Mouse (Mus musculus) large intestine, adult 2 months (tissue): Measurements from ENCODE around the gene T2. TPM values are rescaled to one million over a fixed set of nuclear protein-coding genes. Genes with fewer than 3 reads are reported as not detected.

Experiments
- DNase-seq: peaks from one replicate; pipeline ENCODE4 v3.0.0-alpha.2; 2012; ENCODE audit warnings: low read depth, low spot score
- WGBS: fragments of 180-500 bp; shearing (Covaris S2); methylation state at CpG from one replicate; pipeline ENCODE4 v1.1.7; 2018; 5-methylcytosine and 5-hydroxymethylcytosine counted together
- polyA plus RNA-seq: library from polyadenylated mRNA; depleted of rRNA; stranded (reverse); fragments of >200 nt; gene quantifications from 2 replicates; pipeline ENCODE4 v1.2.3, GENCODE M21; 2012

T2 gene
- polyA plus RNA-seq, 1 experiment = 0.17 TPM

DNA sequence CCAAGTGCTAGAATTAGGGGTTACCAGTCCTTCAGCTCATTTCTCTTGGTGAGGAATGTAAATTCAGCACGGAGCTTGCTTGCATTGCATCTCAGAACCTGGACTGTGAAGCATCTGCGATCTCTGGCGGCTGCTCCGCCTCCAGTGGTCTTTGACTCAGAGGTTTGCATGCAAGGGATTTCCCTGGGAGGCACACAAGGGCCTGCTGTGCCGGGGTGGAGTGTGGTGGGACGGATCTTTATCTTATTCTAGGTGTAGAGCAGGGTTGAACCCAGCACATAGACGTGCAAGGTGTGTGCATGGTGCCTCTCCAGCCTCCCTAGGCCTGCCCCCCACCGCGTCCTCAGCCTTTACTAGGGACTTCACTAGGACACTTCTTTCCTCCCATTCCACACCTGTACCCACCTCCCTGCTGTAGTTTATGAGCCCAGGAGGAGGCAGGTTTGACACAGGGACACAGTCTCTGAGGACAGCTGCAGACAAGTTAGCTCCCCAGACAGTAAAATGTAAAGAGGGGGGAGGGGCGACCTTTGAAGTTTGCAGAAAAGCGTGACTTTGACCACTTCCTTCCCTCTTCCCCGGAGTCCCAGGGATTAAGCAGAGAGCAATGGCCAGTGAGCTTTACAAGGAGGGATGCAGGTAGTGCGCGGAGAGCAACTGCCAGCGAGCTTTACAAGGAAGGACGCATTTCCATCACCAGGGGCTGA, 53.0 kb downstream of the T2 start:
- DNase-seq = no peak
- 14% methylated on average over 16 of the region's 16 CpGs for WGBS

DNA sequence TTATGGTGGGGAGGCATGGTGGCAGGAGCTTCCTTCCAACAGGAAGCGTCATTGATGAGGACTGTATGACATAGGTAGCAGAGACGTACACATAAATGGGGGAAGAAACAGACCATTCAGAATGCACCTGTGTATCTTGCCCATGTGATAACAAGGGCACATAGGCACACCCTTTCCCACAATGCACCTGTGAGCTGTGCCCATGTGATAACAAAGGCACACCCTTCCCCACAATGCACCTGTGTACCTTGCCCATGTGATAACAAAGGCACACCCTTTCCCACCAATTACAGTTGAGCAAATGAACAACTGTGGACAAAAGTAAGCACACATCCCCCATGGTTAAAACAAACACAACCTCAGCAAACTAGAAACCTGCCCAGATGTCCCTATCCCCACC, 54.5 kb downstream of the T2 start:
- WGBS = 76% methylated on average over 2 of the region's 2 CpGs
- DNase-seq = no peak

DNA sequence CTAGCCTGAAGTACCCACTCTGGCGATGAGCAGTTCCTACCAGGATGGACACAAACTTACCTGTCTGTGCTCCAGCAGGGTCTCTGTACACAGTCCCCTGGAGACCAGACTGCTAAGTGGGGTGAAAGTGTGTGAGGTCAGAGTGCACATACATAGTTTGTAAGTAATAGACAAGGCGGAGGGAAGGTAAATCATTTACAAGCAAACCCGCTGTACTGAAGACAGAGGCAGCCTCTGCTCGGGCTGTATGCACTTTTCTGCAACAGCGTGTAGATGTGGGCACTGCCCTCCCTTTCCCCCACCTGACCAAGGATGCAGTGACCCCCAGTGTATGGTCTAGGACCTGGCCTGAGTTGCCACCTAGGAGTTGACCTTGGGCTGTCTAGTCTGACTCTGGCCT, 57.9 kb downstream of the T2 start:
- WGBS = 28% methylated on average over 5 of the region's 5 CpGs
- no peak for DNase-seq

DNA sequence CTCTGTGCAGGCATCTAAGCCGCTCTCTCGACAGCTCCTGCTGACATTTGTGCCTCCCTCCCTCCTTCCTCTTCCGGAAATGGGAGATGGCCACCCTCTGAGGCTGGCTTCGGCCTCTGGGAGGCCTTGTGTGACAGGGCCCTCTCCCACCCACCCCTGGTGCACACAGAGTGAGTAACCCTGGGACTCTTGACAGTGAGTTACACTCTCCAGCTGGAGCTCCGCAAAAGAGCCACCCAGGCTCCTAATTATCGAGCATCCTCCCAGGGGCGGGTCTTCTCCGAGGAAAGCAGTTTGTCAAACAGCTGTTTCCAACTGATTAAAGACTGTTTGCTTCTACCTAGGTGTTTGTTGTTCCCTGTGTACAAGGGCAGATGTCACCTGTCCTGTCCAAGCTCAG, 59.7 kb downstream of the T2 start:
- WGBS = 53% methylated on average over 8 of the region's 8 CpGs
- DNase-seq = no peak

DNA sequence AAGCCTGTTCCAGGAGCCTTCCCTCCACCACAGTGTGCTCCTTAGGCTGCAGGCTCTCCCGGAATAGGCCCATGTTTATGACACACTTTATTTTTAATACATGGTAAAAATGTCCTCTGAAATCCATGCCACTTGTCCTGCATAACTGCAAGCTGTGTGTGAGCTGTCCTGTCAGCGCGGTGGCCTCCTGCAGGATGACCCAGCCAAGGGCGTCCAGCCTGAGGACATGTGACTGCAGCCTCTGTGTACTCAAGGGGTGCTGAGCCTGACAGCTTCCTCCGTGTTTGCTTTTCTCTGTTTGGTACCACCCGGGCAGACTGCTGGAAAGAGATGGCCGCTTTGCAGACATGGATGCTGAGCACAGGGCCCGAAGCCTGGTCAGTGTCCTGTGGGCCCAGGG, 61.1 kb downstream of the T2 start:
- WGBS = 69% methylated on average over 8 of the region's 8 CpGs
- no peak for DNase-seq

DNA sequence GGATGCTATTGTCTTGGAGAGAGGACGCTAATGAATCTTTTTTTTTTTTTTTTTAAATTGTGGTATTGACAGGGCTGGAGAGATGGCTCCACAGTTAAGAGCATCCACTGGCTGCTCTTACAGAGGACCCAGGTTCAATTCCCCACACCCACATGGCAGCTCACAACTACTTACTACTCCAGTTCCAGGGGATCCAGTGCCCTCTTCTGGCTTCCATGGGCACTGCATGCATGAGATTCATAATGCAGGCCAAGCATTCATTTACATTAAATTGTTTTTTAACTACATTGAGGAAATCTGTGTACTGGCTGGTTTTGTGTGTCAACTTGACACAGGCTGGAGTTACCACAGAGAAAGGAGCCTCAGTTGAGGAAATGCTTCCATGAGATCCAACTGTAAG, 64.9 kb downstream of the T2 start:
- no peak for DNase-seq
- WGBS = 88% methylated on average over 1 of the region's 1 CpGs

DNA sequence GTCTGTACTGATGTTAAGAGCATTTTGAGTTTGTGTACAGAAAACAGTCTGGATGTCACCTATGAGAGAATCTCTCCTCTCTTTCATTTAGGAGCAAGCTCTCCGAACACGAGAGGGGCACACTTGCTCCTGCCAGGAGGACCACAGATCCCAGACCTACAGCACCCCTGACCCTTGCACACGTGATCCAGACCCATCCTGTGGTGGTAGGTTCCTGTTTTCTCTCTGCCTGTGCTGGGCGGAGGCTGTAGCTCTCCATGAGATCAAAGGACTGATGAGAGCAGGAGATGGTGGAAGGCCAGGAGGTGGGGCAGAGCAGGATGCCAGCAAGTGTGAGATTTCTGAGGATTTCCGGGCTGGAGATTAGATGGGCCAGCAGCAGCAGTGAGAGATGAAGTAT, 65.7 kb downstream of the T2 start:
- no peak for DNase-seq
- 27% methylated on average over 5 of the region's 5 CpGs for WGBS

DNA sequence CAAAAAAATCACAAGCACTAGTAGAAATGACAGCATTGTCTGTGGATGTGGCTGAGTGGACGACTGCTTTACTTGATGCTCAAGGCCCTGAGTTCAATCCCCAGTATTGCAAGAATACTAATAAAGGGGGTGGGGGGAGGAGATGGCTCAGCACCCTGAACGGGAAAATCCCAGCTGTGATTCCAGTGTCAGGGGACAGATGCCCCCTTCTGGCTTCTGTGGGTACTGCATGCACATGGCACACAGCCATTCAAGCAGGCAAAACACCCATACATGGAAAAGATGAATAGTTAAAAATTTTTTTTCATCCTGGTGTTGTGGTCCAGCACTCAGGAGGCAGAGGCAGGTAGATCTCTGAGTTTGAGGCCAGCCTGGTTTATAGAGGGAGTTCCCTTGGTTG, 67.5 kb downstream of the T2 start:
- DNase-seq = no peak
- 48% methylated on average over 2 of the region's 2 CpGs for WGBS

DNA sequence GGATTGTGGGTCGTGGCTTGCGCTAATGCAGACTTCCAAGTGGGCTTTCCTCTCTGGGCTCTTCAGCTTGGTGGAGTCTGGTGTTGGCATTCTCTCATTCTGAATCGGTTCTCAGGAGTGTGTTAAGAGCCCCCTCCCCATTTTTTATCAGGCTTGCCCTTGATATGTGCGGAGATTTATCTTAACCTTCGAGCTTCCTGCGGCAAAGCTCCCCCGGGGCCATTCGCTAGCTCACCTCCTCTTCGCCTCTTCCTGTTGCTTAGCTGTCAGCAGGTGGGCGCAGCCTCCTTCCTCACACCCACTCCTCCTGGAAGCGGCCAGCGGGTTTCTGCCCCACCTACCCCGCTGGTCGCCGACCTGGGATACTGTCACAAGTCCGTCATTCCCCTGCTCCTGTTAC, 73.6 kb downstream of the T2 start:
- DNase-seq = no peak
- 3% methylated on average over 16 of the region's 16 CpGs for WGBS

DNA sequence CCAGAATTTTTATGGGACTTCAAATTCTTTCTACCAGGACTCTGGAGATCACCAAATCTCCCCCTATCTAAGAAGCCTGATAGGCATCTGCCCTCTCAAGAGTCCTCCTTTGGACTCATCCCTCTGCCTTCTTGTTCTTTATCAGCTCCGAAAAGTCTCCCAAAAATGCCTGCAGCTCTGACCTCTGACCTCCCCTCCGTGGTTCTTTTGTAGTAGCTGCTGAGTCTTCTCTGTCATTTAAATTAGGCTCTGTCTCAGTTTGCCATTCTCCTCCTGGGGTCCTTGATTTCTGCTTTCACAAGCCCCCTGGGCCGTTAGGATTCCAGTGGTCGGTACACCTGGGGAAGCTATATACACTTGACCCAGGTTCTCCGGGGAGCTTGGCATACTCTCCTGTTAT, 74.1 kb downstream of the T2 start:
- DNase-seq = no peak
- 10% methylated on average over 5 of the region's 5 CpGs for WGBS

DNA sequence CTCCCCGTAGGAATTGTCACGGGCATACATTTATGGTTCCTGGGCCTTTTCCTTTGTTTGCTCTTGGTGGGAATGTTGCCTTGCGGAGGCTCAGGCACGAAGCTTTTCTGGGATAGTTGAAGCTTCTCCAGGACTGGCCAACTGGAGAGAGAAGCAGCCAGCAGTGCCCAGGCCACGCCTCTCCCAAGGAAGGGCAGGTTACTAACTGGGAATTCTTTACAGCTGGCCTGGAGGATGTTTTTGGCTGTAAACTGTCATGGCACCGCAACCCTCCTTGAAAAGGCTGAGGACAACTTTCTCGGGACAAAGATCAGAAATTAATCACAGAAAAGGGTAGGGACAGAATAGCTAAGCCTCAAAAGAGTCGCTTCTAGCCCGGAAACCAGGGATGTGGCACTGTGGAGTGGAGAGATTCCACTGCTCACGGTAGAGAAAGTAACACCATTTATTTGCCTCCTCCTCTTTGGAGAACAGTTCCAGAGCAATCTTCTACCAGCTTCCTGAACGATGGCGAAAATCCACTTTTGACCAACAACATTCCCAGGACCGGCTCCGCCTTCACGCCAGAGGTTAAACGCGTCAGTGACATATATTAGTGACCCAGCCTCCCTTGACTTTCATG, 76.5 kb downstream of the T2 start:
- DNase-seq = no peak
- WGBS = 4% methylated on average over 17 of the region's 17 CpGs

DNA sequence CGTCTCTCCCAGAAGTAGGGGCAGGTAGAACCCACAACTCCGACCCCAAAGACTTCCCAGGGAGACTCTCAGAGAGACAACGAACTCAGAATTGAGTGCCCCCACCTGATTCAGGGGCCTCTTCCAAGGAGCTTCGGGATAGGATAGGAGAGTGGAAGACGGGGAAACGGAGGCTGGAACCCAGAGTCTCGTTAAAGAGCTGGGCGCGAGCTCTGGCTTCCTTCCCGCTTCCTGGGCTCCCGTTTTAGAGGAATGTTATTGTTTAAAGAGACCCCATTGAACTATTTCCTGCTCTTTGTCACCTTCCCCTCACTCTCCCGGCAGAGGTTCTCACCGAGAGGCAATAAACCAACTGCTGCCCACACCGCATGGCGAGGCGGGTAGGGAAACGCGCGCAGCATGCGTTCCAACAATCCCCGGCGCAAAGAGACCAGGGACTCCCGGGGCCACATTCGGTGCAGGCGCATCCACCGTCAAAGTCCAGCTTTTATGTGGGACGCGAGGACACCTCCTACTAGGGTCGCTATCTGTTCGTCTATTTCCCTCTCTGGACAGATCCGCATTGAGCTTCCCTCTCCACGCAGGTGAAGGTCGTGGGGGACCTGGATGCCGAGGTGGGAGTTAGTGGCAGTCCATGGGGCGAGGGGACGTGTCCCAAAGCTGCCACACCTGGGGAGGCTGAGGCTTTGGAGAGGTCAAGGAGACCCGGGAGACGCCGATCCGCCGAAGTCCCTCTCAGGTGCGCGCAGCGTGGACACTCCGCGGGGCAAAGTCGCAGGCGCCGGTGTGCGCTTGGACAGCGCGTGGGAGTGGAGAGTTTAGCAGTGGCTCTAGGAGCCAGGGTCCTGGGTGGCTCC, 77.6 kb downstream of the T2 start:
- DNase-seq = no peak

DNA sequence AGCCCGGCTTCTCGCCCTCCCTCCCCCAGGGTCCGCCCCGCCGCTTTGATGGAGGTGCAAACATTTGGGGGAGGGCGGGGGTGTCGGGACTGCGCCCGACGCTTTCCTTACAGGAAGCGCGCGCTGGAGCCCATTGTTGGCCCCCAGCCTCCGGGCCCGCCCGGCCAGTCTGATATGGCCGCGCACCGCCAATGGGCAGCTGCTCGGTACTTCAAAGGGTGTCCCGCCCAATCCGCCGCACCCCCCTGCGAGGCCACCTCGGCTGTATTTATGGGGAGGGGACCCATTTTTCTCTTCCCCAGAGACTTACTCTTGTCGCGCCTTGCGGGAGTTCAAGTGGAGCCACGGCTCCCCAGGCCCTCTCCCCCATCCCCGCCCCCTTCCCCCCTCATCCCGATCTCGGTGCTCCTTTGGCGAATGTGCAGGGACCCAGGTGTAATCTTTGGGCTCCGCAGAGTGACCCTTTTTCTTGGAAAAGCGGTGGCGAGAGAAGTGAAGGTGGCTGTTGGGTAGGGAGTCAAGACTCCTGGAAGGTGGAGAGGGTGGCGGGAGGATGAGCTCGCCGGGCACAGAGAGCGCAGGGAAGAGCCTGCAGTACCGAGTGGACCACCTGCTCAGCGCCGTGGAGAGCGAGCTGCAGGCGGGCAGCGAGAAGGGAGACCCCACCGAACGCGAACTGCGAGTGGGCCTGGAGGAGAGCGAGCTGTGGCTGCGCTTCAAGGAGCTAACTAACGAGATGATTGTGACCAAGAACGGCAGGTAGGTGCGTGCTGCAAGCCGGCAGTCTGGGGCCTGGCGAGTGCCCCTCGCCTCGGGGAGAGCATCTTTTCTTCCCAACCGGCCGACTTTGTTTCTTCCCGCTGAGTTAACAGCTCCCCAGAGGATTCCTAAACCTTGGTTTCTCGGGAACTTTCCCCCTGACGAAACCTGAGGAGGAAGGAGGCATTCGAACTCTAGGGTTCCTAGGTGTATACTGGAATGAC, 78.5 kb downstream of the T2 start, which contains the start of gene T:
Gene T, plus strand, starts transcription at position 446 of the 983 bp plus-strand sequence.
- DNase-seq = no peak
- 3% methylated on average over 65 of the region's 65 CpGs for WGBS

More for the DNA sequence above, 77.6 kb downstream of the T2 start:
- WGBS = 2% methylated on average over 52 of the region's 52 CpGs

DNA sequence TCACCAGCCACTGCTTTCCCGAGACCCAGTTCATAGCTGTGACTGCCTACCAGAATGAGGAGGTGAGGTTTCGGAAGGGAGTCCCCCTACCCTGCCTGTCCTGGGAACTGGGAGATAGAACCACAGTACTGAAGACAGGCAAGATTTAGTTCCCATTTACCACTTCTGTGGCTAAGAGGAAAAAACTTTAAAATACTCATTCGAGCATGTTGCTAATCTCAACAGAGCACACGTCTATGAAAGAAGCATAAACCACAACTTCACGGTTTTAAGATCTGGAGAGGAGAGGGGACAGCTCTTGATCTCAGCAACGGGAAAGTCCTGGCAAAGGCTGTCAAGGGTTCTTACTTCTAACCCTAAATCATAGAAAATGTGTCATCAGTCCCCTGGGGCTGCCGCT, 80.4 kb downstream of the T2 start:
- 57% methylated on average over 7 of the region's 7 CpGs for WGBS
- DNase-seq = no peak

DNA sequence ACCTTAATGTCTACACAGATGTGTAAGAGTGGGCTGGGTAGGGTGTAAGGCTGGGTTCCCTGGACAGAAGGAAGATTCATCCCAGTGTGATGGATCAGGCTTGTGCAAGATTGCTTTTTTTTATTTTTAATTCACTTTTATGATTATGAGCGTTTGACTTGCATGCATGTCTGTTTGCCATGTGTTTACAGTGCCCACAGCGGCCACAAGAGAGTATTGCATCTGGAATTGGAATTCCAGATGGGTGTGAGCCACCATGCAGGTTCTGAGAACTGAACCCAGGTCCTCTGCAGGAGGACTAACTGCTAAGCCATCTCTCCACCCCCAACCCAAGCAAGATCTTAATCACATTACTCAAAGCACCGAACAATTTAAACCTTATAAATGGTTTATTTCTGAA, 88.3 kb downstream of the T2 start:
- WGBS = 45% methylated on average over 3 of the region's 3 CpGs

DNA sequence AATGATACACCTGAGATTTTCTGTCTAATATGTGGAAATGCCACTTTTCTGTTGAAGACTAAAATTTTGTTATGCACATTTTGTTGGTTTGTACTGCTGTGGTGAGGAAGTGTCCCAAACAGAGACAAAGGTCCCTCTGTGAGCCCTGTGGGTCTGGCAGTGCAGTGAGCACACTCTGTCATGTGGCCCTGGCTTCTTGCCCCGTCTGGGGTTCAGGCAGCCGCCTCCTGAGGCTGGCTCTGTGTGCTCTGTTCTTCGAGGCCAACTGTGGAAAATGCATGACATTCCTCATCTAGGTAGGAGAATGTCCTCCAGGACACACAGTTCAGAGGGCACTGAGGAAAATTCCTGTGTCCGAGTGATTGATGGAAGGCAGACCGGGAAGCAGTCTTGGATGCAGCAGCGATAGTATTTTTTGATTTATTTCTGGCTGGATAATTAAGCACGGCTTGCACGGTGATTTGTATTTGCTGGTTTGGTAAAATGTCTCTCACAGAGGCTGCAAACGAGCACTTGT, 91.9 kb downstream of the T2 start:
- 32% methylated on average over 9 of the region's 9 CpGs for WGBS
- DNase-seq = no peak

More for the DNA sequence above, 88.3 kb downstream of the T2 start:
- no peak for DNase-seq

DNA sequence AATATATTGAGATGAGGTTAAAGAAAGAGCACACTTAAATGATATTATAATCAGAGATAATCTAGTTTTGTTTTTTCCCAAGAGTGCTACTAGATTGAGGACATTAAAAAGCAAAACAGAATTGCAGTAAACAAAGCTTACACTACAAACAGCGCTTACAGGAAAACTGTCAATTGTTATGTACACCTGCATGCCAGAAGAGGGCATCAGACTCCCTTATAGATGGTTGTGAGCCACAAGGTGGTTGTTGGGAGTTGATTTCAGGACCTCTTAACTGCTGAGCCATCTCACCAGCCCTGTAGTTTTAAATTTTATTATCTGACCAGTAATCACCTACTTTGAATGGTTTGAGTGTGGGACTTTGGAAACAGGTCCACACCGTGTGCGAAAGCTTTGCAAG, 92.5 kb downstream of the T2 start:
- DNase-seq = no peak
- 71% methylated on average over 3 of the region's 3 CpGs for WGBS

DNA sequence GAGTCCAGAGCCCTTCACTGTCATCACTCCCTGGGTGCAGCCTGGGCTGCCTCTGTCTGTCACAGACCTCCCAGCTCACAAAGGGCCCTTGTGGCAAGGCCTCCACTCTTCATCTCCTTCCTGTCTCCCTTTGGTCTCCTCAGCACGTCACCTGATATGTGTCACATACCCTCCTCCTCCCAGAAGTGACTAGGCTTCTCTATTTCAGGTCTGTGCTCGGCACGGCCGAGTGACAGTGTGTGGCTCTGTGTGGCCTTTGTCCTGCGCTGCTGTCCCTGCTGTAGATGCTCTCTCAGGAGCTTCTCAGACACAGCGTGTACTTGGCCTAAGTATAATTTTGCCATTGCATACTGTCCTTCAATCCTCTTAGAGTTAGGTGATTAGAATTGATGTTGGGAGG, 99.4 kb downstream of the T2 start:
- no peak for DNase-seq
- 51% methylated on average over 6 of the region's 6 CpGs for WGBS

DNA sequence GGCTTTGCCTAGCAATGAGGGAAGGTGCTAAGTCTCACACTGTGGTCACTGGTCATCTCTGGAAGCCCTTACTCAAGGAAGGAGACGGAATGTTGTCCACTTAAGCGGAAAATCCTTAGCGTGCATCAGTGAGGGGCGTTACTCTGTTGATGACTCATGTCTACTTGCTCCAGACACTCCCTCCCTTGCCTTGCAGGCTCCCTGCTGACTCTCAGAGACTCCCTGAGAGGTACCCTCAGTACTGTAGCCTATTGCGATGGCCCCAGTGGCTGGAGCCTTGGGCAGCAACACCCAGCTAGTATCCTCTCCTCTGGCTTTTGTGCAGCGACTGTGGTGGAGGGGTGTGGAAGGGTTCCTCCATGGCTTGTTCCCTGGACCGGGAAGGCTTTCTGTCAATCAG, 99.8 kb downstream of the T2 start:
- no peak for DNase-seq

More for the DNA sequence above, 99.8 kb downstream of the T2 start:
- WGBS = 46% methylated on average over 7 of the region's 7 CpGs
